Mouse (Mus musculus) myocyte (in vitro differentiated cells): ENCODE results near the gene Egflam.

ENCODE experiments used
- MAX ChIP-seq: IDR thresholded peaks from one replicate; pipeline ENCODE4 v1.6.1; 2011; ENCODE audit warnings: low read depth, mild to moderate bottlenecking, control low read depth
- MYOD1 ChIP-seq, 3 experiments: IDR thresholded peaks; one replicate each; pipeline ENCODE4 v1.6.1; 2011; ENCODE audit warnings: control low read depth in 2 of 3, low read depth in 2 of 3, mild to moderate bottlenecking in 2 of 3, moderate library complexity in 1 of 3; ENCODE audit not compliant: insufficient read length in 2 of 3, control insufficient read depth in 1 of 3
- POLR2A ChIP-seq: IDR thresholded peaks from one replicate; pipeline ENCODE4 v1.6.1; 2011; ENCODE audit warnings: low read depth, mild to moderate bottlenecking, control low read depth, moderate library complexity; ENCODE audit not compliant: insufficient read length
- TCF12 ChIP-seq: IDR thresholded peaks from one replicate; pipeline ENCODE4 v1.6.1; 2011; ENCODE audit warnings: mild to moderate bottlenecking, control low read depth; ENCODE audit not compliant: poor library complexity, insufficient read depth, severe bottlenecking
- TCF3 ChIP-seq: IDR thresholded peaks from one replicate; pipeline ENCODE4 v1.6.1; 2011; ENCODE audit warnings: low read depth, control low read depth; ENCODE audit not compliant: insufficient read length

- TF ChIP-seq MYOD1 (IDR thresholded peaks at IDR 0.05; ENCODE audit: control insufficient read depth in 1 of 3, insufficient read length in 2 of 3, low read depth in 2 of 3) (no peak), POLR2A (no peak), MAX (no peak), TCF12 (no peak), TCF3 (no peak)
Measured at GRCm38 (mm10) chr15:7163851-7164250, 234.3 kb downstream of the Egflam start.
